Mouse (Mus musculus) embryonic facial prominence, embryonic 13.5 days (tissue): ENCODE measurements at regions not wholly inside any gene's neighbourhood (a gene's known extent, or its start where the extent isn't known, plus 50 kb on each side); places are given as distances from the start of the nearest gene placed in this dataset.

Source experiments
- ATAC-seq: fragments of 200-750 bp; cut with Nextera tagmentation; 2 replicates; pipeline ENCODE4 v1.8.0; 2017; ENCODE audit warnings: low read depth; ENCODE audit not compliant: insufficient number of reproducible peaks, insufficient read depth, low FRiP score, low TSS enrichment
- H3K27ac ChIP-seq: fragments of 300-500 bp; sonication (generic); 2 replicates; pipeline ENCODE4 v1.5.1; 2015; ENCODE audit warnings: moderate library complexity, mild to moderate bottlenecking, inconsistent platforms
- H3K27me3 ChIP-seq: fragments of 300-500 bp; sonication (generic); 2 replicates; pipeline ENCODE4 v1.6.1; 2015; ENCODE audit warnings: mild to moderate bottlenecking, inconsistent platforms
- H3K36me3 ChIP-seq: fragments of 300-500 bp; sonication (generic); 2 replicates; pipeline ENCODE4 v1.6.1; 2015; ENCODE audit warnings: mild to moderate bottlenecking, inconsistent platforms
- H3K4me1 ChIP-seq: fragments of 300-500 bp; sonication (generic); 2 replicates; pipeline ENCODE4 v1.6.1; 2015; ENCODE audit warnings: inconsistent platforms
- H3K4me2 ChIP-seq: fragments of 300-500 bp; sonication (generic); 2 replicates; pipeline ENCODE4 v1.6.1; 2015; ENCODE audit warnings: moderate library complexity, mild to moderate bottlenecking, inconsistent platforms
- H3K4me3 ChIP-seq: fragments of 300-500 bp; sonication (generic); 2 replicates; pipeline ENCODE4 v1.5.1; 2015; ENCODE audit warnings: mild to moderate bottlenecking, inconsistent platforms
- H3K9ac ChIP-seq: fragments of 300-500 bp; sonication (generic); 2 replicates; pipeline ENCODE4 v1.6.1; 2015; ENCODE audit warnings: mild to moderate bottlenecking, inconsistent platforms
- H3K9me3 ChIP-seq: fragments of 300-500 bp; sonication (generic); 2 replicates; pipeline ENCODE4 v1.6.1; 2016; ENCODE audit warnings: inconsistent platforms
- WGBS: fragments of 180-500 bp; shearing (Covaris S2); methylation state at CpG from one replicate; pipeline ENCODE4 v1.1.7; 2015; ENCODE audit warnings: mixed read lengths; 5-methylcytosine and 5-hydroxymethylcytosine counted together

DNA sequence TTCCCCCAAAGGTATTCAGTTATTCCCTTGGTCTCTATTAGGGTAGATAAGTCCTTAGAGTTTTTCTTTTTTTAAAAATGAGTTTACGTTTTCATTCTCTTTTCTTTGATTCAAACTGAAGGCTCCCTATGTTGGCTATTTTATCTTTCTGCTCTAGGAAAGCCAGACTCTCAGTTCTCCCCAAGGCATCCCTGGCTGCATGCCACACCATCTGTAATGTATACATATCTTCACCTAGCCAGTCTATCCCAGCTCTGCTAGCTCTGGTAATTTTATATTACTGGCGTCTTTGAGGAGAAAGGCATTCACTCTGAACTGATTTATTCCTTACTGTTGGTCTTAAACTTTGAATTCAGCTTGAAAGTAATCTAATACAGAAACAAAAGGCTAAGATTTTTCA is 65.2 kb upstream of the Cabcoco1 start:
- Histone ChIP-seq H3K4me1 (peaks cover 10% of the 10 kb centered on the region), H3K27ac (peak overlapping the region; percentile 75), H3K9ac (no peak overlapping the region), H3K27me3 (no peaks in the 10 kb centered on the region), H3K4me2 (no peak overlapping the region), H3K4me3 (no peak overlapping the region), H3K9me3 (no peaks in the 10 kb centered on the region), H3K36me3 (no peaks in the 10 kb centered on the region)
- 15% methylated on average over 2 of the region's 2 CpGs for WGBS
- 0 out of 2 replicates have a peak, but pooled peaks have one; percentile 59 for ATAC-seq

DNA sequence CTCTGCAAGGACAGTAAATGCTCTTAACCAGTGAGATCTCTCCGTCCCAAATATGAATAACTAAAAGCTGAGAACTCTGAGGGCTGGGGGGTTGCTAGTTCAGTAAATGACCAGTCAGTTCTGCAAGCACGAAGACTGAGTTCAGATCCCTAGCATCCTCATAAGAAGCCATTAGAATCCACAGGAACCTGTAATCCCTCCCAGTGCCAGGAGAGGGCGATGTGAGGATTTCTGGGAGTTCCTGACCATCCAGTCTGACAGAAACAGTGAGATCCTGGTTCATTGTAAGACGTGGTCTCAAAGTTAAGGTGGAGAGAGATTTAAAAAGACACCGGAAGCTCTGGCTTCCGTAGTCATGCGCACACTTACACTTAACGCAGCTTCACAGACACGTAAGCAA is 70.2 kb upstream of the Cabcoco1 start:
- Histone ChIP-seq H3K27ac (no peak overlapping the region), H3K4me2 (no peak overlapping the region), H3K36me3 (no peaks in the 10 kb centered on the region), H3K9me3 (no peaks in the 10 kb centered on the region), H3K9ac (no peak overlapping the region), H3K4me1 (peaks cover 8% of the 10 kb centered on the region), H3K27me3 (no peaks in the 10 kb centered on the region), H3K4me3 (no peak overlapping the region)
- ATAC-seq: no peak
- WGBS: 81% methylated on average over 9 of the region's 9 CpGs

DNA sequence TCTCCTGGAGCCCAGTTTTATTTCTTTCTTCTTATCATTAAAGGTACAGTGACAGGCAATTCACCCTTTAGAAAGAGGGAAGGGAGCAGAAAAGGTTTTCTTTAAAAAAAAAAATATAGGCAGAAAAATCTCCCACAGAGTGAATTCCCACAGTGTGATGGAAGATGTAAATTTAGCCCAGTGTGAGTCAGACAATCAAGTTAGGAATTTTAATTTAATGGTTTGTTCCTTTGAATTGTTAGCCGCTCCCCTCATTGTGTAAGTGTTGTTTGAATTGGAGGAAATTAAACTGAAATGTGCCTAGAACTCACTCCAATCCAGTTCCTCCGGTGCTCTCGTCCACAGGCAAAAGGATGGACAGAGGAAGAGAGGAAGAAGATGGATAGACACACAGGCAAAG is 71.0 kb upstream of the Cabcoco1 start:
- H3K9ac ChIP-seq: no peak overlapping the region
- H3K36me3 ChIP-seq: no peaks in the 10 kb centered on the region
- H3K27me3 ChIP-seq: no peaks in the 10 kb centered on the region
- no peak overlapping the region for H3K27ac ChIP-seq
- 84% methylated on average over 3 of the region's 3 CpGs for WGBS
- no peak for ATAC-seq
- no peak overlapping the region for H3K4me3 ChIP-seq
- no peak overlapping the region for H3K4me2 ChIP-seq
- peaks cover 5% of the 10 kb centered on the region for H3K4me1 ChIP-seq
- H3K9me3 ChIP-seq: no peaks in the 10 kb centered on the region

DNA sequence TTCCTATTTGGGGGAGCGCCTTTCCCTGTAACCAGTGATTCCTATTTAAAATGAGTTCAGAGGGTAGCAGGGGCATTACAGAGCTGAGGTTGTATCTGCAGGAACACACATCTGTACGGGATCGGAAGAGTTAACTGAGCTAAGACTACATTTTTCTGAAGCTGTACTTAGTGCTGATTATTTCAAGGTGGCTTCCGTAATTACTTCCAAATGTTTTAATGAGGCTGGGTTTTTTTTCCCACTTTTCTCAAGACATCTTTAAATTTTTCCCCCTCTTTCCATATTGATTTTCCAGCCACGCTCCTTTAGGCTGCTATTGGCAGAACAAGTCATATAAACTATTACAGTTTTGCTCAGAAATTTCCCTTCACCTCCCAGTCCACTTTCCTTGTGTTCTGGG is 82.1 kb upstream of the Cabcoco1 start:
- peaks cover 6% of the 10 kb centered on the region; the same call in 1 of the 2 replicates for H3K4me1 ChIP-seq
- H3K27me3 ChIP-seq: no peaks in the 10 kb centered on the region
- H3K27ac ChIP-seq: 0 out of 2 replicates have a peak overlapping the region, but pooled peaks have one; percentile 64
- H3K9me3 ChIP-seq: no peaks in the 10 kb centered on the region
- no peak overlapping the region for H3K4me3 ChIP-seq
- WGBS: 38% methylated on average over 5 of the region's 5 CpGs
- ATAC-seq: no peak
- H3K36me3 ChIP-seq: no peaks in the 10 kb centered on the region
- no peak overlapping the region for H3K9ac ChIP-seq
- H3K4me2 ChIP-seq: no peak overlapping the region

DNA sequence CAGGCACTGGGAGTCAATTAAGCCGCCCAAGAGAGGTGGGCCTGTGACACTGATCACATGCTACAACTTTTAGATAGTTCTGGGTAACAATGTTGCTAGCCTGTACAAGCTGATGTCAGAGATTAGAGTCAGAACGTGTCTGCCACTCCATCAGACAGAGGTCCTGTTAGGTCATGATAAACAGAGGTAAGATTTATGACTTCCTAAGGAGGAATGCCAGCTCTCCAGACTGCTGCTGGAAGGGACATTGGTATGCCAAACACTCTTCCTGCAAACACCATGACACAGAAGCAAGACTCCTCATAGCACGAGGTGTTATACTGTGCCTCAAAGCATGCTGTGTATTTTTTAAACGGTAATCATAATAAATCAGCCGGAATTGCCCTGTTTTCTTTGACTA is 83.6 kb upstream of the Cabcoco1 start:
- no peak overlapping the region for H3K27ac ChIP-seq

DNA sequence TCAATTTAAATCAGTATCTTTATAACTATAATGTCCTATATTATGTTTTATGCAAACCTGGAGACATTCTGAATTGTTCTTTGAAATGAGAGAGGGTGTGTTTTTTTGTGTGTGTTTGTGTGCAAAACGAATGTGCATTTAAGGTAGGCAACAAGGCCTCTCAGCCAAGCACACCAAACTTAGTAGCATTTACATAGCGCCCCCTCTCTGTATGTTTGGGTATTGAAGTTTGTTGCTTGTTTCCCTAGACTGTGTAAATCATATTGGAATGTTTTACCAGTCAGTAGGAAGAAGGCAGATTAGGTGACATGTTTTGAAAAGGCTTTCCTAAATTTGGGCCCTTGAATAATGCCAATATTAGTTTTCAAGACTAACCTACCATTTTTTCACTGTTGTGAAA is 84.1 kb upstream of the Cabcoco1 start:
- ATAC-seq: no peak
- no peaks in the 10 kb centered on the region for H3K36me3 ChIP-seq
- H3K4me2 ChIP-seq: no peak overlapping the region
- H3K27ac ChIP-seq: no peak overlapping the region
- 44% methylated on average over 2 of the region's 2 CpGs for WGBS
- H3K4me1 ChIP-seq: peaks cover 6% of the 10 kb centered on the region; the same call in 1 of the 2 replicates
- H3K9ac ChIP-seq: no peak overlapping the region
- H3K4me3 ChIP-seq: no peak overlapping the region
- H3K27me3 ChIP-seq: no peaks in the 10 kb centered on the region
- H3K9me3 ChIP-seq: no peaks in the 10 kb centered on the region

More for the DNA sequence above, 83.6 kb upstream of the Cabcoco1 start:
- 74% methylated on average over 5 of the region's 5 CpGs for WGBS
- Histone ChIP-seq H3K4me2 (no peak overlapping the region), H3K27me3 (no peaks in the 10 kb centered on the region), H3K9ac (no peak overlapping the region), H3K4me3 (no peak overlapping the region), H3K9me3 (no peaks in the 10 kb centered on the region), H3K4me1 (peaks cover 6% of the 10 kb centered on the region; the same call in 1 of the 2 replicates), H3K36me3 (no peaks in the 10 kb centered on the region)
- ATAC-seq: no peak

DNA sequence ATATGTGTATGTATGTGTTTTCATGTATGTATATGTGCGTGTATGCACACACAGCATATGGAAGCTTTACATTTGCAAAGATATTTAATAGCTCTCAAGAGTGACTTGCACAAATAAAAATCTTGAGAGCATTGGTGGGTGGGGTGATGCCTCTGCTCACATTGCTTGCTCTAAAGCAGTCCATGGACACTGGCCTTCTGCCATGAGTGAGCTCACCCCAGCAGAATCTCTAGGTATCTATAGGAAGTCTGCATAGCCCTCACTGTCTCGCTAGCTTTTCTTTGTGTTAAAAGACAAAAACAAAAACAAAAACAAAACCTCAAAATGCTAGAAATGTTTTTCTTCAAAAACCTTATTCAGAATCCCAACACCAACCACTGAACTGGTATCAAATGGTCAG is 87.8 kb upstream of the Cabcoco1 start:
- Histone ChIP-seq H3K9ac (no peak overlapping the region), H3K27ac (0 out of 2 replicates have a peak overlapping the region, but pooled peaks have one; percentile 33), H3K36me3 (no peaks in the 10 kb centered on the region), H3K27me3 (no peaks in the 10 kb centered on the region), H3K4me1 (peaks cover 3% of the 10 kb centered on the region; the same call in 1 of the 2 replicates), H3K4me3 (no peak overlapping the region), H3K4me2 (no peak overlapping the region), H3K9me3 (no peaks in the 10 kb centered on the region)
- WGBS: 84% methylated on average over 2 of the region's 2 CpGs
- ATAC-seq: no peak

DNA sequence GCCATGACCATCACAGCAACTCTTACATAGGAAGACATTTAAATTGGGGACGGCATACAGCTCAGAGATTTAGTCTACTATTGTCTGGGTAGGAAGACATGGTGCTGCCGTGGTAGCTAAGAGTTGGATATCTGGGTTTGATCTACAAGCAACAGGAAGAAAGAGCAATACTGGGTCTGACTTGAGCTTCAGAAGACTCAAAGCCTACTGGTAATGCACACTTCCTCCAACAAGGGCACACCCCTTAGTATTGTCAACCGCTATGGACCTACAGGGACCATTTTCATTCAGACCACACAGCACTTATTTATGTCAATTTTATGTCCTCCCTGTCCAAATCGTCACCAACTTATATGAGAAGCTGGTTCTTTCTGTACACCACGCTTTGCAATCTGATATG is 90.3 kb upstream of the Tmem26 start:
- Histone ChIP-seq H3K27me3 (no peaks in the 10 kb centered on the region), H3K4me1 (peaks cover 7% of the 10 kb centered on the region; the same call in 1 of the 2 replicates), H3K4me2 (no peak overlapping the region), H3K27ac (no peak overlapping the region), H3K36me3 (no peaks in the 10 kb centered on the region), H3K4me3 (no peak overlapping the region), H3K9ac (no peak overlapping the region), H3K9me3 (no peaks in the 10 kb centered on the region)
- no peak for ATAC-seq
- WGBS: 84% methylated on average over 5 of the region's 5 CpGs

DNA sequence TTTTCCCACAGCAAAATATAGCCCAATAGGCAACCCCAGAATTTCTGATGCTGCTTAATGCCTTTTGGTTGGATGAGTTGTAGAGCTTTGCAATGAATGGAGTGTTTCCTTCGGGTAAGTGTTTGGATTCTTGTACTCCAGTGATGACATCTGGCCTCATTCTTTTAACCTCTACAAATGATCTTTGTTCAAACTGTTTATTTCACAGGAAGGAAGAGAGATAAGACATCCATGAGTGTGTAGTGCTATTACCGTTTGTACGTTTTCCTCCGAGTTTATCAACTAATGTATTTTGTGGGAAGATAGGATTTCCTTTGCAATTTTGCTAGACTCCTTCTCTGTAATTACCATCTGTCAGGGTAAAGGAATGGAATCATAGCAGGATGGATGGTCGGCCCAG is 70.7 kb upstream of the Tmem26 start:
- Histone ChIP-seq H3K9me3 (no peaks in the 10 kb centered on the region), H3K27me3 (no peaks in the 10 kb centered on the region), H3K4me3 (no peak overlapping the region), H3K4me2 (no peak overlapping the region), H3K36me3 (no peaks in the 10 kb centered on the region), H3K27ac (no peak overlapping the region), H3K4me1 (no peaks in the 10 kb centered on the region), H3K9ac (no peak overlapping the region)
- no peak for ATAC-seq
- WGBS: 71% methylated on average over 5 of the region's 5 CpGs

DNA sequence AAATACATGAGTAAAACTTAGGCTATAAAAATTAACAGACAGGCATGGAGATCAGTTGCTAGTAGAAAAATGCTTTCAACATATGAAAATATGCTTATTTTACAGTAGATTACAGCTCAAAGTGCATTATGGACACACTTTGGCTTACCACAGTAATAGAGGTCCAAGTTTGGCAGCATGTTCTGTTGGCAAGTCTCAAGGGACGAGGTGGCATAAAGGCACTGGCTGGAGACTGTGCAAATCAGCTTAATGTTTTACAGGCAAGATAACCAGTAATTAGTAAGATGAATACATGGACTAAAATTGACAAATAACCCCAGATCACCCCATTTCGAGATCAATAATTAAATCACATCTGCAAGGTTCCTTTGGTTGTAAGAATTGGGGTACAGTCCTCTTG is 68.0 kb upstream of the Tmem26 start:
- H3K9ac ChIP-seq: no peak overlapping the region
- no peak for ATAC-seq
- no peak overlapping the region for H3K27ac ChIP-seq
- H3K36me3 ChIP-seq: no peaks in the 10 kb centered on the region
- no peaks in the 10 kb centered on the region for H3K27me3 ChIP-seq
- 82% methylated on average over 2 of the region's 2 CpGs for WGBS
- H3K4me1 ChIP-seq: no peaks in the 10 kb centered on the region
- H3K4me3 ChIP-seq: no peak overlapping the region
- no peaks in the 10 kb centered on the region for H3K9me3 ChIP-seq
- H3K4me2 ChIP-seq: no peak overlapping the region

DNA sequence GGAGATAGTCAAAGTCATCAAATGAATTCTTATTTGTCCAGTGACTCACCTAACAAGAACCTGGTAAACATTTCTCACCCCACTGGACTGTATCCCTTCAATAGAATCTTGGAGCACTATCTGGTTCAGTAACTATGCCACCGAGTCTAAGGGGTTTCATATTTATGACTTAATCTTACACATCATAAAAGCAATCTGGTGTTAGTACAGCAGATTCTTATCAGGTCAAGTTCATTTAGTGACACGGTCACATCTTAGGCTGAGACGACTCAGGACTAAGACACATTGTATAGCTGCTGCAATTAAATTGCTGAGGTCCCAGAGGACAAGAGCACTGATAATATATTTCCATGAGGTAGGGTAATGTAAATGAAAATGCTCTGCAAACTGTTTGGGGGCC is 57.4 kb upstream of the Tmem26 start:
- Histone ChIP-seq H3K9me3 (no peaks in the 10 kb centered on the region), H3K27ac (no peak overlapping the region), H3K27me3 (no peaks in the 10 kb centered on the region), H3K36me3 (no peaks in the 10 kb centered on the region), H3K9ac (no peak overlapping the region), H3K4me3 (no peak overlapping the region), H3K4me1 (peaks cover 6% of the 10 kb centered on the region), H3K4me2 (no peak overlapping the region)
- WGBS: 84% methylated on average over 3 of the region's 3 CpGs
- no peak for ATAC-seq

DNA sequence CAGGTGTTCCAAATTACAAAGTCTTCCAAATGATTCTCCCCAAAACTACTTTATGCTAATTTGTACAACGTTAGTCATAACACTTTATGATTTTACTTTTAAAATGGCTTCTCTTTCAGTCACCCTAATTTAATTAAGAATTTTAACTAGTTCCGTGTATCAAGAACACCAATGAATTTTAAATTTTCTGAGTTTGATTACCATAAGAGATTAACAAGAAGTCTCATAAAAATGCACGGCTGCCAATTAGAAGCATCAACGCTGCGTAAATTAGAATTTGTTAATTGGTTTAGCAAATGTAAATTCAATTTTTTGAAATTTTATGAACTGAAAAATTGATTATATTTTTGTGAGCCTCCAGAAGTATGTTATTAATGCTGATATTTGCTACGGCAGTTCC is 54.1 kb upstream of the Tmem26 start:
- H3K4me2 ChIP-seq: no peak overlapping the region
- peaks cover 22% of the 10 kb centered on the region for H3K4me1 ChIP-seq
- 73% methylated on average over 6 of the region's 6 CpGs for WGBS
- H3K27ac ChIP-seq: no peak overlapping the region
- H3K9ac ChIP-seq: no peak overlapping the region
- H3K4me3 ChIP-seq: no peak overlapping the region
- no peaks in the 10 kb centered on the region for H3K9me3 ChIP-seq
- H3K27me3 ChIP-seq: no peaks in the 10 kb centered on the region
- ATAC-seq: no peak
- no peaks in the 10 kb centered on the region for H3K36me3 ChIP-seq

DNA sequence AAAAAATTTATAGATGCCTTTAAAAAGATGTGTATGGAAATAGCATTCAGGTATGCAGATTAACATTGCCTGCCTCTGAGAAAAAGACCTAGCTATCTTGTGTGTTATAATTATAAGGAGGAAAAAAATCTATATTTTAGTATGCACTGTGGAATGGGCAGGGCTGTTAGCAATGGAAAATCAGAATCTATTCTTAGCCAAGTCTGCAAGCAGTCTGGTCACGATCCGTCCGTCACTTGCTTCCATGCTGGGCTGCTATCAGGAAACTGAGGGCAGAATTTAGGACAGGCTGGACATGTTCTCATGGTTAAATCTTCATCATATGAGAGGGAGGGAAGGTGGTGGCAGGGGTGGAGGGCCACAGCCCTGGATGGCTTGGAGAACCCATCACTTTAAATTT is 53.5 kb upstream of the Tmem26 start:
- 40% methylated on average over 3 of the region's 3 CpGs for WGBS
- Histone ChIP-seq H3K4me1 (peaks cover 22% of the 10 kb centered on the region), H3K9ac (no peak overlapping the region), H3K36me3 (no peaks in the 10 kb centered on the region), H3K4me2 (no peak overlapping the region), H3K9me3 (no peaks in the 10 kb centered on the region), H3K27ac (no peak overlapping the region), H3K4me3 (no peak overlapping the region), H3K27me3 (no peaks in the 10 kb centered on the region)
- no peak for ATAC-seq
